10 mouse cellular contexts compared by ENCODE assay signal in genomic region chr5:113732182-113732581, GRCm38 (mm10). TPM values are rescaled to one million over a fixed set of nuclear protein-coding genes. Genes with fewer than 3 reads are reported as not detected.
DNase-seq lines count a peak whose midpoint lies in the region; ATAC-seq and TF ChIP-seq lines count a peak whose summit lies in the region.
"Had no signal": no experiment of that assay in that cellular context is flagged by ENCODE, and none has a peak within 500 bp of the region (broad histone marks: within the 10 kb centered on the region; RNA-seq: fewer than 3 reads in every experiment).

No protein-coding gene starts in this region.

- intact Hi-C loops in left cerebral cortex, adult 2 months (cut with DNase I): loop anchor here (1.0 kb wide), 1 partner anchor 366 kb away; no protein-coding TSS in a partner anchor

- H3K4me2 ChIP-seq in forebrain, embryonic 11.5 days (ENCODE audit: low read depth, low read length, severe bottlenecking): no peak overlapping the region
- no peak overlapping the region for H3K4me2 ChIP-seq in forebrain, embryonic 13.5 days
- H3K4me2 ChIP-seq: heart, embryonic 15.5 days had no signal

- DNase-seq in forebrain, embryonic 11.5 days (ENCODE audit: low spot score): peak; percentile 72
- DNase-seq in left cerebral cortex, adult 2 months (ENCODE audit: extremely low spot score in 1 of 2, low spot score in 2 of 2): peak in 1 of 2 experiments; percentile 65
- no peak for DNase-seq in left cerebral cortex, adult 11 months (ENCODE audit: low spot score)
- peak; percentile 16 for DNase-seq in Muller cell, postnatal 12 days (ENCODE audit: inconsistent ontology term)
- peak; percentile 61 for DNase-seq in mesoderm, embryonic 11.5 days (ENCODE audit: low read depth, low spot score)
- DNase-seq in ovary, adult 18-20 months (ENCODE audit: low spot score): no peak

- peaks cover 7% of the 10 kb centered on the region for H3K4me1 ChIP-seq in forebrain, embryonic 11.5 days (replicated peaks; ENCODE audit: control insufficient read depth, insufficient read depth, low read length)
- H3K4me1 ChIP-seq in forebrain, embryonic 13.5 days: peaks cover 25% of the 10 kb centered on the region
- H3K4me1 ChIP-seq in embryonic fibroblast, embryonic 13.5 days (ENCODE audit: control insufficient read depth, insufficient read depth, low read length): peaks cover 4% of the 10 kb centered on the region; the same call in 1 of the 2 replicates

- H3K9me3 ChIP-seq in forebrain, embryonic 11.5 days (ENCODE audit: control insufficient read depth, low read length): no peaks in the 10 kb centered on the region
- no peaks in the 10 kb centered on the region for H3K9me3 ChIP-seq in forebrain, embryonic 13.5 days (replicated peaks)
- H3K9me3 ChIP-seq: heart, embryonic 15.5 days; megakaryocyte, embryonic 14.5 days had no signal

- no peak overlapping the region for H3K9ac ChIP-seq in forebrain, embryonic 11.5 days (ENCODE audit: low read length)
- H3K9ac ChIP-seq in forebrain, embryonic 13.5 days: no peak overlapping the region
- H3K9ac ChIP-seq: heart, embryonic 15.5 days had no signal

- no peak overlapping the region for H3K4me3 ChIP-seq in forebrain, embryonic 11.5 days (ENCODE audit: low read depth, low read length)
- H3K4me3 ChIP-seq in forebrain, embryonic 13.5 days: no peak overlapping the region
- H3K4me3 ChIP-seq in left cerebral cortex, adult 2 months: no peak overlapping the region
- no peak overlapping the region for H3K4me3 ChIP-seq in embryonic fibroblast, embryonic 13.5 days (ENCODE audit: insufficient read depth, low read length)
- H3K4me3 ChIP-seq: heart, embryonic 15.5 days; megakaryocyte, embryonic 14.5 days had no signal

- ATAC-seq in forebrain, embryonic 11.5 days (replicated peaks; ENCODE audit: low FRiP score): no peak
- no peak for ATAC-seq in forebrain, embryonic 13.5 days

- TF ChIP-seq POLR2A in embryonic fibroblast, embryonic 13.5 days (IDR thresholded peaks at IDR 0.05; ENCODE audit: low read depth, low read length): no peak

- 27% methylated on average over 6 of the region's 6 CpGs for WGBS in forebrain, embryonic 11.5 days
- 27% methylated on average over 6 of the region's 6 CpGs for WGBS in forebrain, embryonic 13.5 days

- no peaks in the 10 kb centered on the region for H3K27me3 ChIP-seq in forebrain, embryonic 11.5 days (ENCODE audit: control insufficient read depth, insufficient read depth, low read length)
- no peaks in the 10 kb centered on the region for H3K27me3 ChIP-seq in forebrain, embryonic 13.5 days

- no peak overlapping the region for H3K27ac ChIP-seq in forebrain, embryonic 11.5 days (ENCODE audit: low read depth, low read length)
- H3K27ac ChIP-seq in forebrain, embryonic 13.5 days: no peak overlapping the region
- no peak overlapping the region for H3K27ac ChIP-seq in left cerebral cortex, adult 2 months
- no peak overlapping the region for H3K27ac ChIP-seq in embryonic fibroblast, embryonic 13.5 days (ENCODE audit: insufficient read depth, low read length)
- H3K27ac ChIP-seq: heart, embryonic 15.5 days had no signal

- peak; percentile 86 for TF ChIP-seq CTCF in left cerebral cortex, adult 2 months (IDR thresholded peaks at IDR 0.05)
- peak; percentile 83 for TF ChIP-seq CTCF in embryonic fibroblast, embryonic 13.5 days (IDR thresholded peaks at IDR 0.05; ENCODE audit: borderline replicate concordance, insufficient read depth, low read length)

- no peaks in the 10 kb centered on the region for H3K36me3 ChIP-seq in forebrain, embryonic 11.5 days (ENCODE audit: control insufficient read depth, insufficient read depth, low read length)
- no peaks in the 10 kb centered on the region for H3K36me3 ChIP-seq in forebrain, embryonic 13.5 days (ENCODE audit: poor library complexity, severe bottlenecking)
- H3K36me3 ChIP-seq: heart, embryonic 15.5 days had no signal

RNA-seq across cellular contexts. Expression of gene Ficd, which starts 3.4 kb away (rescaled TPM):
- polyA plus RNA-seq in forebrain, embryonic 11.5 days (2014; fragmentation: Nextera tagmentation; extraction: Ambion mirVana): 3.4 and 4.6 TPM in 2 replicates
- 5.6 and 5.8 TPM in 2 replicates for polyA plus RNA-seq in forebrain, embryonic 13.5 days (2015; fragmentation: Nextera tagmentation; extraction: Ambion mirVana)
- 10 to 100 TPM; 11.1 to 11.3 TPM for total RNA-seq in left cerebral cortex, adult 2 months (2021)
- polyA plus RNA-seq in embryonic fibroblast, embryonic 13.5 days (2011; ENCODE audit: insufficient read length, low read depth, missing spikeins): 6.0 and 7.1 TPM in 2 replicates

RNA-seq across cellular contexts. Expression of gene 1700069L16Rik, which starts 7.6 kb away (rescaled TPM):
- polyA plus RNA-seq in forebrain, embryonic 11.5 days (2014; fragmentation: Nextera tagmentation; extraction: Ambion mirVana): not detected in 2 replicates
- not detected in 2 replicates for polyA plus RNA-seq in forebrain, embryonic 13.5 days (2015; fragmentation: Nextera tagmentation; extraction: Ambion mirVana)
- total RNA-seq in left cerebral cortex, adult 2 months (2021): not detected
- polyA plus RNA-seq in embryonic fibroblast, embryonic 13.5 days (2011; ENCODE audit: insufficient read length, low read depth, missing spikeins): not detected in 2 replicates
- polyA plus RNA-seq: heart, embryonic 15.5 days had no signal

RNA-seq across cellular contexts. Expression of gene Sart3, which starts 40.1 kb away (rescaled TPM):
- 77.5 and 81.8 TPM in 2 replicates for polyA plus RNA-seq in forebrain, embryonic 11.5 days (2014; fragmentation: Nextera tagmentation; extraction: Ambion mirVana)
- polyA plus RNA-seq in forebrain, embryonic 13.5 days (2015; fragmentation: Nextera tagmentation; extraction: Ambion mirVana): 57.2 and 59.9 TPM in 2 replicates
- 10 to 100 TPM; 41.8 to 47.3 TPM for total RNA-seq in left cerebral cortex, adult 2 months (2021)
- 20.8 and 21.1 TPM in 2 replicates for polyA plus RNA-seq in embryonic fibroblast, embryonic 13.5 days (2011; ENCODE audit: insufficient read length, low read depth, missing spikeins)

RNA-seq across cellular contexts. Expression of gene Iscu, which starts 40.4 kb away (rescaled TPM):
- polyA plus RNA-seq in forebrain, embryonic 11.5 days (2014; fragmentation: Nextera tagmentation; extraction: Ambion mirVana): 99.4 and 105 TPM in 2 replicates
- 97.3 and 104 TPM in 2 replicates for polyA plus RNA-seq in forebrain, embryonic 13.5 days (2015; fragmentation: Nextera tagmentation; extraction: Ambion mirVana)
- 100 to 1,000 TPM; 125 to 128 TPM for total RNA-seq in left cerebral cortex, adult 2 months (2021)
- 71.8 and 85.3 TPM in 2 replicates for polyA plus RNA-seq in embryonic fibroblast, embryonic 13.5 days (2011; ENCODE audit: insufficient read length, low read depth, missing spikeins)

Comparison
In these comparisons a context has a peak if more than half of its experiments do, and no peak if none do; other contexts are left out.
1. DNase-seq: peak in forebrain, embryonic 11.5 days (single experiment), Muller cell, postnatal 12 days (single experiment) and mesoderm, embryonic 11.5 days (single experiment); none in left cerebral cortex, adult 11 months (single experiment) and ovary, adult 18-20 months (single experiment).